Mouse (Mus musculus) kidney, postnatal 0 days (tissue): Measurements from ENCODE around the gene Emc8. TPM values are rescaled to one million over a fixed set of nuclear protein-coding genes. Genes with fewer than 3 reads are reported as not detected.
A peak's percentile ranks its signal among the peaks of the same experiment; 100 is the strongest.

Experiments
- ATAC-seq: fragments of 200-750 bp; cut with Nextera tagmentation; replicated peaks from 2 replicates; pipeline ENCODE4 v1.8.0; 2017; ENCODE audit warnings: low read depth, moderate number of reproducible peaks, moderate TSS enrichment, moderate library complexity; ENCODE audit not compliant: low FRiP score
- DNase-seq: peaks from one replicate; pipeline ENCODE4 v3.0.0-alpha.2; 2016; ENCODE audit warnings: low spot score
- H3K27ac ChIP-seq: fragments of 300-500 bp; sonication (generic); 2 replicates; pipeline ENCODE4 v1.5.1; 2014; ENCODE audit warnings: mild to moderate bottlenecking
- H3K27me3 ChIP-seq: fragments of 300-500 bp; sonication (generic); 2 replicates; pipeline ENCODE4 v1.6.1; 2014; ENCODE audit warnings: low read length, mixed read lengths; ENCODE audit not compliant: insufficient read depth
- H3K36me3 ChIP-seq: fragments of 300-500 bp; sonication (generic); 2 replicates; pipeline ENCODE4 v1.6.1; 2014; ENCODE audit warnings: low read length, mixed read lengths; ENCODE audit not compliant: insufficient read depth
- H3K4me1 ChIP-seq: fragments of 300-500 bp; sonication (generic); replicated peaks from 2 replicates; pipeline ENCODE4 v1.6.1; 2014; ENCODE audit warnings: antibody characterized with exemption, low read length, mixed read lengths; ENCODE audit not compliant: insufficient read depth
- H3K4me2 ChIP-seq: fragments of 300-500 bp; sonication (generic); 2 replicates; pipeline ENCODE4 v1.6.1; 2014; ENCODE audit warnings: mild to moderate bottlenecking, low read length, moderate library complexity, mixed read lengths
- H3K4me3 ChIP-seq: fragments of 300-500 bp; sonication (generic); replicated peaks from 2 replicates; pipeline ENCODE4 v1.5.1; 2014; ENCODE audit warnings: low read depth, low read length
- H3K9ac ChIP-seq: fragments of 300-500 bp; sonication (generic); 2 replicates; pipeline ENCODE4 v1.6.1; 2014; ENCODE audit warnings: low read depth, low read length
- H3K9me3 ChIP-seq: fragments of 300-500 bp; sonication (generic); replicated peaks from 2 replicates; pipeline ENCODE4 v1.6.1; 2016; ENCODE audit warnings: low read length, inconsistent platforms, mixed read lengths
- CTCF ChIP-seq: IDR thresholded peaks from 2 replicates; pipeline ENCODE4 v1.5.1; 2016; ENCODE audit warnings: antibody characterized with exemption, low read depth, mild to moderate bottlenecking, moderate library complexity
- WGBS: fragments of 180-500 bp; shearing (Covaris S2); extraction: QIAGEN DNeasy Blood & Tissue Kit; methylation state at CpG from one replicate; pipeline ENCODE4 v1.1.7; 2014; 5-methylcytosine and 5-hydroxymethylcytosine counted together
- polyA plus RNA-seq: library from polyadenylated mRNA; unstranded; fragments of >200 nt; fragmentation: Nextera tagmentation; extraction: Ambion mirVana; gene quantifications from 2 replicates; pipeline ENCODE4 v1.2.1, GENCODE M21; 2015

Gene Emc8
- polyA plus RNA-seq, 1 experiment from 2014 or later = 213 TPM

GRCm38 (mm10) chr8:120641245-120641644 lies 27.1 kb downstream of the Emc8 start:
- no peaks in the 10 kb centered on the region for H3K36me3 ChIP-seq
- no peak for TF ChIP-seq CTCF
- H3K27ac ChIP-seq = no peak overlapping the region
- DNase-seq = no peak
- ATAC-seq = no peak
- H3K4me1 ChIP-seq = no peaks in the 10 kb centered on the region
- no peaks in the 10 kb centered on the region for H3K27me3 ChIP-seq
- no peak overlapping the region for H3K4me3 ChIP-seq
- H3K9me3 ChIP-seq = no peaks in the 10 kb centered on the region
- H3K4me2 ChIP-seq = no peak overlapping the region
- no peak overlapping the region for H3K9ac ChIP-seq
- WGBS = 37% methylated on average over 8 of the region's 8 CpGs

GRCm38 (mm10) chr8:120634329-120634839 lies 34.0 kb downstream of the Emc8 start:
- TF ChIP-seq CTCF = no peak
- H3K4me2 ChIP-seq = peak overlapping the region; percentile 96
- peak overlapping the region; percentile 46 for H3K9ac ChIP-seq
- H3K4me3 ChIP-seq = peak overlapping the region; percentile 53
- no peaks in the 10 kb centered on the region for H3K27me3 ChIP-seq
- H3K27ac ChIP-seq = no peak overlapping the region
- H3K9me3 ChIP-seq = no peaks in the 10 kb centered on the region
- under 1% methylated on average over 38 of the region's 42 CpGs for WGBS
- ATAC-seq = peak; percentile 66
- H3K36me3 ChIP-seq = no peaks in the 10 kb centered on the region
- H3K4me1 ChIP-seq = peaks cover 8% of the 10 kb centered on the region
- peak; percentile 33 for DNase-seq

- 2% methylated on average over 44 of the region's 44 CpGs for WGBS
- Histone ChIP-seq H3K27me3 (no peaks in the 10 kb centered on the region), H3K4me1 (peaks cover 8% of the 10 kb centered on the region), H3K27ac (no peak overlapping the region), H3K4me2 (peak overlapping the region; percentile 96), H3K9me3 (no peaks in the 10 kb centered on the region), H3K36me3 (no peaks in the 10 kb centered on the region), H3K4me3 (peak overlapping the region; percentile 53), H3K9ac (peak overlapping the region; percentile 46)
- peak; percentile 5 for DNase-seq
- peak; percentile 22; the same call in 1 of the 2 replicates for ATAC-seq
- no peak for TF ChIP-seq CTCF
Measured at GRCm38 (mm10) chr8:120633665-120634271, 34.6 kb downstream of the Emc8 start.

- 45% methylated on average over 17 of the region's 17 CpGs for WGBS
- no peak for DNase-seq
Measured at GRCm38 (mm10) chr8:120632969-120633664, 35.3 kb downstream of the Emc8 start.

GRCm38 (mm10) chr8:120631441-120632375 lies 36.7 kb downstream of the Emc8 start:
- no peaks in the 10 kb centered on the region for H3K36me3 ChIP-seq
- H3K27ac ChIP-seq = no peak overlapping the region
- WGBS = 83% methylated on average over 21 of the region's 21 CpGs
- no peaks in the 10 kb centered on the region for H3K27me3 ChIP-seq
- ATAC-seq (no peak), DNase-seq (no peak)
- no peak for TF ChIP-seq CTCF
- H3K4me2 ChIP-seq = no peak overlapping the region
- no peaks in the 10 kb centered on the region for H3K9me3 ChIP-seq
- no peak overlapping the region for H3K9ac ChIP-seq
- H3K4me3 ChIP-seq = no peak overlapping the region
- H3K4me1 ChIP-seq = peaks cover 8% of the 10 kb centered on the region

More at GRCm38 (mm10) chr8:120632969-120633664, 35.3 kb downstream of the Emc8 start:
- Histone ChIP-seq H3K4me1 (peaks cover 8% of the 10 kb centered on the region), H3K9ac (no peak overlapping the region), H3K36me3 (no peaks in the 10 kb centered on the region), H3K27me3 (no peaks in the 10 kb centered on the region), H3K4me2 (peak overlapping the region; percentile 96), H3K4me3 (no peak overlapping the region), H3K9me3 (no peaks in the 10 kb centered on the region), H3K27ac (no peak overlapping the region)
- ATAC-seq = no peak
- TF ChIP-seq CTCF = no peak

GRCm38 (mm10) chr8:120630848-120631247 lies 37.5 kb downstream of the Emc8 start:
- 48% methylated on average over 6 of the region's 6 CpGs for WGBS
- ATAC-seq = no peak

More at GRCm38 (mm10) chr8:120630848-120631247, 37.5 kb downstream of the Emc8 start:
- TF ChIP-seq CTCF = no peak
- Histone ChIP-seq H3K4me1 (peaks cover 8% of the 10 kb centered on the region), H3K27ac (no peak overlapping the region), H3K9me3 (no peaks in the 10 kb centered on the region), H3K27me3 (no peaks in the 10 kb centered on the region), H3K4me2 (no peak overlapping the region), H3K4me3 (no peak overlapping the region), H3K36me3 (no peaks in the 10 kb centered on the region), H3K9ac (no peak overlapping the region)
- no peak for DNase-seq
